Mouse (Mus musculus) MEL (cell line): ENCODE results near the gene Ankrd53. TPM values are rescaled to one million over a fixed set of nuclear protein-coding genes. Genes with fewer than 3 reads are reported as not detected.

Source experiments
- DNase-seq: peaks from one replicate; pipeline ENCODE4 v3.0.0; 2011; ENCODE audit warnings: low read depth, low spot score
- H3K27ac ChIP-seq: 2 replicates; pipeline ENCODE4 v1.5.1; 2012; ENCODE audit warnings: low read depth, mild to moderate bottlenecking, control low read depth, low read length, moderate library complexity; ENCODE audit not compliant: control insufficient read depth
- H3K27me3 ChIP-seq, 2 experiments: fragments of 150-350 bp in 1 of 2; sonication (generic) in 1 of 2; 2 replicates each; pipeline ENCODE4 v1.6.1; 2012; ENCODE audit warnings: low read length in 2 of 2, mild to moderate bottlenecking in 2 of 2, improper control_type of control experiment in 1 of 2, moderate library complexity in 1 of 2; ENCODE audit not compliant: insufficient read depth in 2 of 2, control insufficient read depth in 1 of 2
- H3K36me3 ChIP-seq, 2 experiments: 2 replicates each; pipeline ENCODE4 v1.6.1; 2012 to 2014; ENCODE audit warnings: low read length in 2 of 2, improper control_type of control experiment in 1 of 2, inconsistent platforms in 1 of 2, mild to moderate bottlenecking in 1 of 2; ENCODE audit not compliant: insufficient read depth in 2 of 2, control insufficient read depth in 1 of 2
- H3K4me1 ChIP-seq, 2 experiments: fragments of 150-350 bp in 1 of 2; sonication (generic) in 1 of 2; 2 replicates each; pipeline ENCODE4 v1.6.1; 2012; ENCODE audit warnings: low read length in 2 of 2, improper control_type of control experiment in 1 of 2, mild to moderate bottlenecking in 1 of 2; ENCODE audit not compliant: insufficient read depth in 2 of 2, control insufficient read depth in 1 of 2
- H3K4me3 ChIP-seq, 2 experiments: fragments of 150-350 bp in 1 of 2; sonication (generic) in 1 of 2; 2 replicates each; pipeline ENCODE4 v1.5.1; 2012; ENCODE audit warnings: low read depth in 2 of 2, low read length in 2 of 2, mild to moderate bottlenecking in 2 of 2, moderate library complexity in 2 of 2, control low read depth in 1 of 2, improper control_type of control experiment in 1 of 2; ENCODE audit not compliant: control insufficient read depth in 1 of 2, insufficient read depth in 1 of 2
- H3K79me2 ChIP-seq: 2 replicates; pipeline ENCODE4 v1.6.1; 2012; ENCODE audit warnings: mild to moderate bottlenecking, low read length, moderate library complexity; ENCODE audit not compliant: control insufficient read depth, poor library complexity, insufficient read depth
- H3K9ac ChIP-seq: 2 replicates; pipeline ENCODE4 v1.6.1; 2012; ENCODE audit warnings: low read depth, mild to moderate bottlenecking, control low read depth, low read length, moderate library complexity; ENCODE audit not compliant: control insufficient read depth, poor library complexity, severe bottlenecking
- H3K9me3 ChIP-seq: fragments of 150-350 bp; sonication (generic); replicated peaks from 2 replicates; pipeline ENCODE4 v1.6.1; 2012; ENCODE audit warnings: mild to moderate bottlenecking, low read length, improper control_type of control experiment, moderate library complexity; ENCODE audit not compliant: insufficient read depth
- BHLHE40 ChIP-seq: IDR thresholded peaks from 2 replicates; pipeline ENCODE4 v1.6.1; 2012; ENCODE audit warnings: low read depth, mild to moderate bottlenecking, inconsistent platforms, low read length, improper control_type of control experiment, borderline replicate concordance
- CHD2 ChIP-seq: IDR thresholded peaks from 2 replicates; pipeline ENCODE4 v1.6.1; 2011; ENCODE audit warnings: low read length, improper control_type of control experiment
- CTCF ChIP-seq, 3 experiments: IDR thresholded peaks in 2 of 3; conservative IDR thresholded peaks in 1 of 3; 2 replicates each; pipeline ENCODE4 v1.5.1; 2011 to 2012; ENCODE audit warnings: low read length in 3 of 3, low read depth in 2 of 3, mild to moderate bottlenecking in 2 of 3, improper control_type of control experiment in 1 of 3, inconsistent platforms in 1 of 3, mixed read lengths in 1 of 3, moderate library complexity in 1 of 3; ENCODE audit not compliant: control insufficient read depth in 1 of 3, insufficient read depth in 1 of 3, poor library complexity in 1 of 3, severe bottlenecking in 1 of 3
- ELF1 ChIP-seq: IDR thresholded peaks from 2 replicates; pipeline ENCODE4 v1.6.1; 2014; ENCODE audit warnings: low read depth, mild to moderate bottlenecking, inconsistent platforms, low read length, improper control_type of control experiment, moderate library complexity
- EP300 ChIP-seq, 2 experiments: IDR thresholded peaks; 2 replicates each; pipeline ENCODE4 v1.6.1; 2011; ENCODE audit warnings: improper control_type of control experiment in 2 of 2, low read length in 2 of 2, low read depth in 1 of 2, mild to moderate bottlenecking in 1 of 2
- GABPA ChIP-seq: IDR thresholded peaks from 2 replicates; pipeline ENCODE4 v1.6.1; 2012; ENCODE audit warnings: low read depth, mild to moderate bottlenecking, inconsistent platforms, low read length, improper control_type of control experiment, moderate library complexity
- GATA1 ChIP-seq: IDR thresholded peaks from 2 replicates; pipeline ENCODE4 v1.6.1; 2011; ENCODE audit warnings: low read depth, low read length, improper control_type of control experiment
- HCFC1 ChIP-seq: IDR thresholded peaks from 2 replicates; pipeline ENCODE4 v1.6.1; 2012; ENCODE audit warnings: low read depth, mild to moderate bottlenecking, inconsistent platforms, low read length, improper control_type of control experiment, moderate library complexity
- MAX ChIP-seq: IDR thresholded peaks from 2 replicates; pipeline ENCODE4 v1.6.1; 2011; ENCODE audit warnings: low read length, improper control_type of control experiment
- MAZ ChIP-seq: IDR thresholded peaks from 2 replicates; pipeline ENCODE4 v1.6.1; 2012; ENCODE audit warnings: low read depth, mild to moderate bottlenecking, inconsistent platforms, low read length, improper control_type of control experiment
- MXI1 ChIP-seq: IDR thresholded peaks from 2 replicates; pipeline ENCODE4 v1.6.1; 2011; ENCODE audit warnings: mild to moderate bottlenecking, low read depth, low read length, improper control_type of control experiment
- MYB ChIP-seq: IDR thresholded peaks from 2 replicates; pipeline ENCODE4 v1.6.1; 2011; ENCODE audit warnings: mild to moderate bottlenecking, low read depth, low read length, improper control_type of control experiment
- NELFE ChIP-seq: IDR thresholded peaks from 2 replicates; pipeline ENCODE4 v1.6.1; 2011; ENCODE audit warnings: low read depth, low read length, improper control_type of control experiment
- NRF1 ChIP-seq: IDR thresholded peaks from 2 replicates; pipeline ENCODE4 v1.6.1; 2014; ENCODE audit warnings: low read depth, mild to moderate bottlenecking, inconsistent platforms, low read length, improper control_type of control experiment, moderate library complexity; ENCODE audit not compliant: poor library complexity, insufficient read depth, severe bottlenecking
- POLR2A ChIP-seq, 2 experiments: IDR thresholded peaks; 2 replicates each; pipeline ENCODE4 v1.6.1; 2011 to 2012; ENCODE audit warnings: low read length in 2 of 2, mild to moderate bottlenecking in 2 of 2, control low read depth in 1 of 2, improper control_type of control experiment in 1 of 2, low read depth in 1 of 2, moderate library complexity in 1 of 2; ENCODE audit not compliant: control insufficient read depth in 1 of 2, insufficient read depth in 1 of 2, poor library complexity in 1 of 2
- POLR2AphosphoS2 ChIP-seq: IDR thresholded peaks from 2 replicates; pipeline ENCODE4 v1.6.1; 2011; ENCODE audit warnings: low read length, improper control_type of control experiment
- POLR2AphosphoS5 ChIP-seq: IDR thresholded peaks from 2 replicates; pipeline ENCODE4 v1.6.1; 2012; ENCODE audit warnings: low read depth, borderline replicate concordance, mild to moderate bottlenecking, inconsistent platforms, low read length, moderate library complexity, mixed read lengths
- RAD21 ChIP-seq: IDR thresholded peaks from 2 replicates; pipeline ENCODE4 v1.6.1; 2011; ENCODE audit warnings: mild to moderate bottlenecking, low read depth, low read length, improper control_type of control experiment
- RCOR1 ChIP-seq: IDR thresholded peaks from 2 replicates; pipeline ENCODE4 v1.6.1; 2012; ENCODE audit warnings: low read depth, mild to moderate bottlenecking, inconsistent platforms, low read length, improper control_type of control experiment
- SIN3A ChIP-seq: IDR thresholded peaks from 2 replicates; pipeline ENCODE4 v1.6.1; 2012; ENCODE audit warnings: low read length, improper control_type of control experiment, inconsistent platforms
- SMC3 ChIP-seq: IDR thresholded peaks from 2 replicates; pipeline ENCODE4 v1.6.1; 2011; ENCODE audit warnings: low read depth, low read length, improper control_type of control experiment
- TAL1 ChIP-seq: IDR thresholded peaks from 2 replicates; pipeline ENCODE4 v1.6.1; 2012; ENCODE audit warnings: mild to moderate bottlenecking, inconsistent platforms, low read length, moderate library complexity, mixed read lengths
- TBP ChIP-seq: IDR thresholded peaks from 2 replicates; pipeline ENCODE4 v1.8.0; 2011; ENCODE audit warnings: low read depth, low read length, improper control_type of control experiment
- TCF12 ChIP-seq: IDR thresholded peaks from 2 replicates; pipeline ENCODE4 v1.6.1; 2014; ENCODE audit warnings: low read depth, mild to moderate bottlenecking, inconsistent platforms, low read length, improper control_type of control experiment, moderate library complexity
- ZKSCAN1 ChIP-seq: IDR thresholded peaks from 2 replicates; pipeline ENCODE4 v1.6.1; 2012; ENCODE audit warnings: low read depth, mild to moderate bottlenecking, inconsistent platforms, low read length, improper control_type of control experiment, moderate library complexity
- ZMIZ1 ChIP-seq: IDR thresholded peaks from 2 replicates; pipeline ENCODE4 v1.6.1; 2012; ENCODE audit warnings: low read depth, mild to moderate bottlenecking, inconsistent platforms, low read length, improper control_type of control experiment, moderate library complexity
- polyA plus RNA-seq, 2 experiments: library from polyadenylated mRNA; stranded (reverse) in 1 of 2; unstranded in 1 of 2; fragments of >175 nt in 1 of 2; fragments of >200 nt in 1 of 2; gene quantifications; 2 replicates each; pipeline versions ENCODE4 v1.2.1 to v1.2.4; 2012; ENCODE audit warnings: low replicate concordance in 2 of 2, low read depth in 1 of 2; ENCODE audit not compliant: insufficient read length in 2 of 2, insufficient read depth in 1 of 2, missing spikeins in 1 of 2
- total RNA-seq: library from RNA; depleted of rRNA; stranded (reverse); fragments of 300-350 nt; gene quantifications from 2 replicates; pipeline ENCODE4 v1.2.3, GENCODE M21; 2012

Ankrd53 gene
- total and polyA plus RNA-seq, 3 experiments: 0.67 TPM; not detected in 2

DNA sequence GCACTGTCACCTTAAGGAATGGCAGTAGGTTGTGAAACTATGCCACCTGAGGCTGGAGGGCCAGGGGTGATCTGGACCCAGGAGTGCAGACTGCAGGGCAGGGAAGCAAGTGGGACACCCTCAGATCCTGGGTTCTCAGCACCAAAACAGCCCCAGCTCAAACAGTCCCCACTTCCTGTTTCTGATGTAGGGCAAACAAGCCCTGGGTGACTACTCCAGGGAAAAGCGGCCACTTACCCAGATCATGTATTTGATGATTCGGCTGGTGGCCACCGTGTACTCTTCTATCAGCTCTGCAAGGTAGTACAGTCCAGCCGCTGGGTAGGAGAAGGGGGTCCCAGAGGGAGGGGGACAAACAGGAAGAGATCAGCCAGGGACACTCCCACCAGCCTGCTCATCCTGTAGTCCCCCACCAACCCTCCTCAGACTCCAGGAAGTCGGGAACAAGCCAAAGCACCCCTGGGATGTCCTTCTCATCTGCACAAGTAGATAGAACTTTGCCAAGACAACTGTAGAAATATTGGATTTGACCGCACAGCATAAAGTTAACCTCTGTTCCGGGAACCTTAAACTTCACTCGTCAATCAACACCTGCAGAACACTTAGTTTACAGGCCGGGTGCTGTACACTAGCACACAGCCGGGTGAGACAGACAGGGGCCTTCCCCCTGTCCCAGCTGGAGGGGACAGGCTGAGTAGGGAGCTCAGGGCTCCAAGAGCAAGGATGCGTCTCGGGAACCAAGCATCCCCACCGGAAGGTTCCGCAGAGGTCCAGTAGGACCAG is 12.5 kb downstream of the Ankrd53 start:
- H3K4me3 ChIP-seq: peak overlapping the region; percentile 88 to 100
- TF ChIP-seq NELFE (no peak), MXI1 (peak; percentile 36; the same call in 1 of the 2 replicates), SIN3A (peak; percentile 65), TBP (peak; percentile 58; the same call in 1 of the 2 replicates), ELF1 (peak; percentile 43; the same call in 1 of the 2 replicates)
- no peaks in the 10 kb centered on the region for H3K27me3 ChIP-seq
- H3K9ac ChIP-seq: peak overlapping the region; percentile 98
- no peaks in the 10 kb centered on the region for H3K9me3 ChIP-seq
- peak; percentile 75 for DNase-seq
- peak overlapping the region; percentile 56 for H3K27ac ChIP-seq
- peaks cover 20% of the 10 kb centered on the region for H3K79me2 ChIP-seq
- peaks cover 2 to 5% of the 10 kb centered on the region in 2 experiments; a peak in 2 of 4 replicates for H3K36me3 ChIP-seq
- H3K4me1 ChIP-seq: peaks cover 2 to 10% of the 10 kb centered on the region in 2 experiments; a peak in 2 of 4 replicates

DNA sequence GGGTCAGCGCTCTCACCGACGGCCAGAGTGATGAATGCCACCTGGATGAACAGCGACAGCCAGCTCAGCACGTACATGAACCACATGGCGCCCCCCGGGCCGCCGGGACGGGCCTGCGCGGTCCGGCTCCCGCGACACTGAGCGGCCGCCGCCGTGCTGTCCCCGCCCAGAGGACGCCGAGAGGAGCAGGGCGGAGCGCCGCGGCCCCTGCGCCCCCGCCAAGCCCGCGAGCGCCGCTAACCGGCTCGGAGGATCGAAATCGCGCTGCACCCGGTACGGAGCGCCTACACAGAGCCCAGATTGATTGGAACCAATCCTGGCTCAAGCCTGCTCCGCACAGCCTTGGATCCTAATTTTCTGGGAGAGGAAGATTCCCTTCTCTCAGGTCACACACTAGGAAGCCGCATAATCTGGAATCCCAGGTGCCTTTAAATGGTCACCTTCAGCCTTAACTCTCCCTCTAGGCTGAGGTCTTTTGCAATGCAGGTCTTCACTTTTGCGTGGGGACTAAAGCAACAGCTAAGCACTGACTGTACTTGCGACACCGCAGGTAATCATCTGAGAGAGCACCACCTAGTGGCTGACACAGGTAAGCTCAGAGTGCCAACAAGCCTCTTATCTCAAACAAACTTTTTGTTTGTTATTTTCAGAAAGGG is 13.3 kb downstream of the Ankrd53 start, which contains the start of gene Tex261:
Gene Tex261, minus strand, starts transcription at position 176 of the 656 bp plus-strand sequence.
- Histone ChIP-seq H3K27me3 (no peaks in the 10 kb centered on the region), H3K79me2 (peaks cover 20% of the 10 kb centered on the region), H3K9ac (peak within 1 kb of the TSS; percentile 98), H3K4me1 (peaks cover 2 to 10% of the 10 kb centered on the region in 2 experiments; a peak in 2 of 4 replicates), H3K27ac (peak within 1 kb of the TSS; percentile 72), H3K9me3 (no peaks in the 10 kb centered on the region), H3K36me3 (peaks cover 0 to 5% of the 10 kb centered on the region in 2 experiments; a peak in 2 of 4 replicates), H3K4me3 (peak within 1 kb of the TSS; percentile 88 to 100)
- TF ChIP-seq POLR2A (IDR thresholded peaks at IDR 0.05; ENCODE audit: control insufficient read depth in 1 of 2, insufficient read depth in 1 of 2, low read depth in 1 of 2, low read length in 2 of 2, poor library complexity in 1 of 2): peak; percentile 92 to 98
- peak; percentile 27; the same call in 1 of the 2 replicates for TF ChIP-seq SIN3A
- 0 out of 2 replicates have a peak, but pooled peaks have one; percentile 13 for TF ChIP-seq BHLHE40
- peak; percentile 47; the same call in 1 of the 2 replicates for TF ChIP-seq MAX
- TF ChIP-seq MYB: no peak
- TF ChIP-seq TAL1: no peak
- TF ChIP-seq ZMIZ1: peak; percentile 80
- peak; percentile 47 for TF ChIP-seq SMC3
- TF ChIP-seq ZKSCAN1: no peak
- TF ChIP-seq MAZ: peak; percentile 80; the same call in 1 of the 2 replicates
- TF ChIP-seq RCOR1: no peak
- no peak for TF ChIP-seq CHD2
- no peak for TF ChIP-seq ELF1
- TF ChIP-seq CTCF (IDR thresholded peaks at IDR 0.05 in 2 of 3, conservative IDR thresholded peaks at IDR 0.05 in 1 of 3; ENCODE audit: control insufficient read depth in 1 of 3, insufficient read depth in 1 of 3, low read depth in 2 of 3, low read length in 3 of 3, poor library complexity in 1 of 3, severe bottlenecking in 1 of 3): peak; percentile 81 to 89 (median 89)
- peak; percentile 73 for TF ChIP-seq POLR2AphosphoS2
- peak; percentile 6; the same call in 1 of the 2 replicates for TF ChIP-seq RAD21
- peak; percentile 88 for TF ChIP-seq NELFE
- peak; percentile 61 for TF ChIP-seq NRF1
- peak; percentile 60; the same call in 1 of the 2 replicates for TF ChIP-seq GABPA
- TF ChIP-seq MXI1: peak; percentile 82; the same call in 1 of the 2 replicates
- no peak for TF ChIP-seq EP300 (IDR thresholded peaks at IDR 0.05; ENCODE audit: low read depth in 1 of 2, low read length in 2 of 2)
- TF ChIP-seq TCF12: 0 out of 2 replicates have a peak, but pooled peaks have one; percentile 9
- TF ChIP-seq POLR2AphosphoS5: no peak
- TF ChIP-seq GATA1: peak; percentile 70
- peak; percentile 79 for TF ChIP-seq HCFC1
- DNase-seq: peak; percentile 92
